Mouse (Mus musculus): ENCODE measurements around the gene Tac1. TPM values are rescaled to one million over a fixed set of nuclear protein-coding genes. Genes with fewer than 3 reads are reported as not detected.

Tac1 gene
- polyA plus RNA-seq (2014; fragmentation: Illumina TruSeq; extraction: RNeasy Lipid Tissue Mini Kit (QIAGEN cat#74804)): 3.2 TPM

GRCm38 (mm10) chr6:7554829-7555391 is at the start of gene Tac1:
Tac1 (plus strand) TSS chr6:7554879.

Other genes starting within 250 kb of the Tac1 start
- 21.9 TPM for gene Asns, start 138.4 kb downstream of the Tac1 start, polyA plus RNA-seq (2014; fragmentation: Illumina TruSeq; extraction: RNeasy Lipid Tissue Mini Kit (QIAGEN cat#74804))

Measured in ovary, adult 10 weeks (tissue).